Mouse (Mus musculus) stomach, embryonic 15.5 days (tissue): ENCODE measurements around the gene Erlin1. TPM values are rescaled to one million over a fixed set of nuclear protein-coding genes. Genes with fewer than 3 reads are reported as not detected.
A peak's percentile ranks its signal among the peaks of the same experiment; 100 is the strongest.

Experiments used
- ATAC-seq: fragments of 200-750 bp; cut with Nextera tagmentation; 2 replicates; pipeline ENCODE4 v1.8.0; 2017; ENCODE audit warnings: low read depth, moderate number of reproducible peaks, moderate TSS enrichment; ENCODE audit not compliant: insufficient read depth, low FRiP score
- H3K27ac ChIP-seq: fragments of 300-500 bp; sonication (generic); 2 replicates; pipeline ENCODE4 v1.5.1; 2015; ENCODE audit warnings: mild to moderate bottlenecking, inconsistent platforms
- H3K27me3 ChIP-seq: fragments of 300-500 bp; sonication (generic); replicated peaks from 2 replicates; pipeline ENCODE4 v1.6.1; 2015; ENCODE audit warnings: inconsistent platforms
- H3K36me3 ChIP-seq: fragments of 300-500 bp; sonication (generic); 2 replicates; pipeline ENCODE4 v1.6.1; 2015; ENCODE audit warnings: inconsistent platforms
- H3K4me1 ChIP-seq: fragments of 300-500 bp; sonication (generic); 2 replicates; pipeline ENCODE4 v1.6.1; 2015; ENCODE audit warnings: inconsistent platforms
- H3K4me2 ChIP-seq: fragments of 300-500 bp; sonication (generic); 2 replicates; pipeline ENCODE4 v1.6.1; 2015; ENCODE audit warnings: mild to moderate bottlenecking, inconsistent platforms
- H3K4me3 ChIP-seq: fragments of 300-500 bp; sonication (generic); replicated peaks from 2 replicates; pipeline ENCODE4 v1.5.1; 2015; ENCODE audit warnings: inconsistent platforms
- H3K9ac ChIP-seq: fragments of 300-500 bp; sonication (generic); 2 replicates; pipeline ENCODE4 v1.6.1; 2015; ENCODE audit warnings: inconsistent platforms
- H3K9me3 ChIP-seq: fragments of 300-500 bp; sonication (generic); 2 replicates; pipeline ENCODE4 v1.6.1; 2016; ENCODE audit warnings: inconsistent platforms
- WGBS: fragments of 180-500 bp; shearing (Covaris S2); methylation state at CpG from one replicate; pipeline ENCODE4 v1.1.7; 2015; 5-methylcytosine and 5-hydroxymethylcytosine counted together
- polyA plus RNA-seq: library from polyadenylated mRNA; unstranded; fragments of >200 nt; fragmentation: Nextera tagmentation; extraction: Ambion mirVana; gene quantifications from 2 replicates; pipeline ENCODE4 v1.2.1, GENCODE M21; 2015

Erlin1 gene
- polyA plus RNA-seq, 1 experiment from 2014 or later, result 40.8 TPM

- Histone ChIP-seq H3K36me3 (peaks cover 18% of the 10 kb centered on the region), H3K9me3 (no peaks in the 10 kb centered on the region), H3K4me3 (no peak overlapping the region), H3K4me1 (no peaks in the 10 kb centered on the region), H3K4me2 (no peak overlapping the region), H3K9ac (no peak overlapping the region), H3K27me3 (no peaks in the 10 kb centered on the region), H3K27ac (no peak overlapping the region)
- 94% methylated on average over 2 of the region's 2 CpGs for WGBS
- ATAC-seq, result no peak
Observed at GRCm38 (mm10) chr19:44080920-44081319, 11.3 kb upstream of the Erlin1 start.

- Histone ChIP-seq H3K27me3 (no peaks in the 10 kb centered on the region), H3K36me3 (peaks cover 24% of the 10 kb centered on the region), H3K9ac (no peak overlapping the region), H3K9me3 (no peaks in the 10 kb centered on the region), H3K4me3 (no peak overlapping the region), H3K4me1 (no peaks in the 10 kb centered on the region), H3K27ac (no peak overlapping the region), H3K4me2 (no peak overlapping the region)
- ATAC-seq, result no peak
- WGBS, result 83% methylated on average over 2 of the region's 2 CpGs
Observed at GRCm38 (mm10) chr19:44080023-44080422, 10.4 kb upstream of the Erlin1 start.

GRCm38 (mm10) chr19:44077024-44077423 is 7.4 kb upstream of the Erlin1 start:
- H3K4me3 ChIP-seq, result no peak overlapping the region
- no peaks in the 10 kb centered on the region for H3K27me3 ChIP-seq
- 88% methylated on average over 4 of the region's 4 CpGs for WGBS
- H3K27ac ChIP-seq, result no peak overlapping the region
- no peak overlapping the region for H3K9ac ChIP-seq
- H3K4me2 ChIP-seq, result no peak overlapping the region
- H3K36me3 ChIP-seq, result peaks cover 22% of the 10 kb centered on the region
- H3K4me1 ChIP-seq, result no peaks in the 10 kb centered on the region
- H3K9me3 ChIP-seq, result no peaks in the 10 kb centered on the region
- no peak for ATAC-seq

GRCm38 (mm10) chr19:44076457-44076856 is 6.9 kb upstream of the Erlin1 start:
- ATAC-seq, result no peak
- Histone ChIP-seq H3K9ac (no peak overlapping the region), H3K36me3 (peaks cover 22% of the 10 kb centered on the region), H3K27me3 (no peaks in the 10 kb centered on the region), H3K9me3 (no peaks in the 10 kb centered on the region), H3K4me3 (no peak overlapping the region), H3K27ac (no peak overlapping the region), H3K4me1 (no peaks in the 10 kb centered on the region), H3K4me2 (no peak overlapping the region)
- WGBS, result 83% methylated on average over 9 of the region's 9 CpGs

GRCm38 (mm10) chr19:44074986-44075385 is 5.4 kb upstream of the Erlin1 start:
- Histone ChIP-seq H3K27ac (no peak overlapping the region), H3K36me3 (peaks cover 22% of the 10 kb centered on the region), H3K9me3 (no peaks in the 10 kb centered on the region), H3K4me3 (no peak overlapping the region), H3K4me1 (peaks cover 3% of the 10 kb centered on the region; the same call in 1 of the 2 replicates), H3K4me2 (no peak overlapping the region), H3K27me3 (no peaks in the 10 kb centered on the region), H3K9ac (no peak overlapping the region)
- 84% methylated on average over 11 of the region's 11 CpGs for WGBS
- no peak for ATAC-seq

- no peak for ATAC-seq
- no peak overlapping the region for H3K9ac ChIP-seq
- peaks cover 8% of the 10 kb centered on the region for H3K4me1 ChIP-seq
- H3K9me3 ChIP-seq, result no peaks in the 10 kb centered on the region
- H3K36me3 ChIP-seq, result peaks cover 11% of the 10 kb centered on the region
- no peaks in the 10 kb centered on the region for H3K27me3 ChIP-seq
- H3K4me2 ChIP-seq, result no peak overlapping the region
- no peak overlapping the region for H3K4me3 ChIP-seq
- WGBS, result 62% methylated on average over 5 of the region's 5 CpGs
- H3K27ac ChIP-seq, result no peak overlapping the region
Observed at GRCm38 (mm10) chr19:44071166-44071565, 1.6 kb upstream of the Erlin1 start.

- peak overlapping the region; percentile 87 for H3K4me2 ChIP-seq
- H3K9me3 ChIP-seq, result no peaks in the 10 kb centered on the region
- peaks cover 8% of the 10 kb centered on the region for H3K4me1 ChIP-seq
- peak overlapping the region; percentile 82 for H3K4me3 ChIP-seq
- ATAC-seq, result no peak
- peak overlapping the region; percentile 28; the same call in 1 of the 2 replicates for H3K27ac ChIP-seq
- no peaks in the 10 kb centered on the region for H3K27me3 ChIP-seq
- 6% methylated on average over 4 of the region's 4 CpGs for WGBS
- peaks cover 6% of the 10 kb centered on the region; the same call in 1 of the 2 replicates for H3K36me3 ChIP-seq
- peak overlapping the region; percentile 32; the same call in 1 of the 2 replicates for H3K9ac ChIP-seq
Observed at GRCm38 (mm10) chr19:44069914-44070232, 288 bp upstream of the Erlin1 start.

- Histone ChIP-seq H3K27ac (no peak overlapping the region), H3K9me3 (no peaks in the 10 kb centered on the region), H3K9ac (no peak overlapping the region), H3K27me3 (no peaks in the 10 kb centered on the region), H3K4me1 (peaks cover 8% of the 10 kb centered on the region), H3K4me2 (peak overlapping the region; percentile 87), H3K4me3 (peak overlapping the region; percentile 82; the same call in 1 of the 2 replicates), H3K36me3 (peaks cover 6% of the 10 kb centered on the region; the same call in 1 of the 2 replicates)
- 69% methylated on average over 4 of the region's 4 CpGs for WGBS
- no peak for ATAC-seq
Observed at GRCm38 (mm10) chr19:44068232-44068631, 1.4 kb downstream of the Erlin1 start.

- H3K9me3 ChIP-seq, result no peaks in the 10 kb centered on the region
- peaks cover 8% of the 10 kb centered on the region for H3K4me1 ChIP-seq
- H3K27me3 ChIP-seq, result no peaks in the 10 kb centered on the region
- H3K4me2 ChIP-seq, result peak overlapping the region; percentile 9; the same call in 1 of the 2 replicates
- H3K27ac ChIP-seq, result no peak overlapping the region
- no peak overlapping the region for H3K9ac ChIP-seq
- no peak for ATAC-seq
- H3K36me3 ChIP-seq, result 0 out of 2 replicates have a peak, but pooled peaks cover 2% of the 10 kb centered on the region
- WGBS, result 64% methylated on average over 9 of the region's 9 CpGs
- H3K4me3 ChIP-seq, result no peak overlapping the region
Observed at GRCm38 (mm10) chr19:44067323-44068049, 2.1 kb downstream of the Erlin1 start.

- 78% methylated on average over 2 of the region's 2 CpGs for WGBS
- no peak for ATAC-seq
- H3K9me3 ChIP-seq, result no peaks in the 10 kb centered on the region
- no peaks in the 10 kb centered on the region for H3K27me3 ChIP-seq
- H3K9ac ChIP-seq, result no peak overlapping the region
- no peak overlapping the region for H3K27ac ChIP-seq
- 0 out of 2 replicates have a peak, but pooled peaks cover 6% of the 10 kb centered on the region for H3K36me3 ChIP-seq
- peaks cover 3% of the 10 kb centered on the region; the same call in 1 of the 2 replicates for H3K4me1 ChIP-seq
- H3K4me3 ChIP-seq, result no peak overlapping the region
- no peak overlapping the region for H3K4me2 ChIP-seq
Observed at GRCm38 (mm10) chr19:44064734-44065133, 4.9 kb downstream of the Erlin1 start.

- Histone ChIP-seq H3K9ac (no peak overlapping the region), H3K4me2 (no peak overlapping the region), H3K36me3 (peaks cover 11% of the 10 kb centered on the region; the same call in 1 of the 2 replicates), H3K4me1 (0 out of 2 replicates have a peak, but pooled peaks cover 3% of the 10 kb centered on the region), H3K27ac (no peak overlapping the region), H3K9me3 (no peaks in the 10 kb centered on the region), H3K4me3 (no peak overlapping the region), H3K27me3 (no peaks in the 10 kb centered on the region)
- no peak for ATAC-seq
- 76% methylated on average over 7 of the region's 7 CpGs for WGBS
Observed at GRCm38 (mm10) chr19:44063773-44064172, 5.8 kb downstream of the Erlin1 start.

- no peak overlapping the region for H3K27ac ChIP-seq
- H3K27me3 ChIP-seq, result no peaks in the 10 kb centered on the region
- peaks cover 26% of the 10 kb centered on the region for H3K36me3 ChIP-seq
- H3K9ac ChIP-seq, result no peak overlapping the region
- no peaks in the 10 kb centered on the region for H3K9me3 ChIP-seq
- H3K4me2 ChIP-seq, result no peak overlapping the region
- ATAC-seq, result no peak
- H3K4me1 ChIP-seq, result no peaks in the 10 kb centered on the region
- WGBS, result 81% methylated on average over 3 of the region's 3 CpGs
- H3K4me3 ChIP-seq, result no peak overlapping the region
Observed at GRCm38 (mm10) chr19:44060226-44060625, 9.4 kb downstream of the Erlin1 start.
